ENCODE assay signal across 14 mouse cellular contexts in genomic region chrX:48405141-48405540, GRCm38 (mm10). TPM values are rescaled to one million over a fixed set of nuclear protein-coding genes. Genes with fewer than 3 reads are reported as not detected.
DNase-seq lines count a peak whose midpoint lies in the region; ATAC-seq lines count a peak whose summit lies in the region.
"Had no signal": no experiment of that assay in that cellular context is flagged by ENCODE, and none has a peak within 500 bp of the region (broad histone marks: within the 10 kb centered on the region; RNA-seq: fewer than 3 reads in every experiment).

No protein-coding gene starts in this region.

- H3K4me3 ChIP-seq in brown adipose tissue, adult 24 weeks (ENCODE audit: insufficient read depth, low read depth, low read length), result no peak overlapping the region
- H3K4me3 ChIP-seq in limb, embryonic 10.5 days, result no peak overlapping the region
- H3K4me3 ChIP-seq in forebrain, embryonic 14.5 days (ENCODE audit: low read depth, low read length), result no peak overlapping the region
- no peak overlapping the region for H3K4me3 ChIP-seq in forebrain, embryonic 13.5 days
- H3K4me3 ChIP-seq: erythroblast, embryonic 14.5 days; layer of hippocampus, adult 2 months; liver, embryonic 15.5 days; midbrain, embryonic 13.5 days; neural tube, embryonic 15.5 days had no signal

- intact Hi-C loops in left cerebral cortex, postnatal 4 days (cut with DNase I), result no loop called here

- H3K27me3 ChIP-seq in limb, embryonic 10.5 days (ENCODE audit: low read depth, poor library complexity, severe bottlenecking), result 0 out of 2 replicates have a peak, but pooled peaks cover 4% of the 10 kb centered on the region
- H3K27me3 ChIP-seq in forebrain, embryonic 14.5 days (replicated peaks; ENCODE audit: control insufficient read depth, insufficient read depth, low read length), result no peaks in the 10 kb centered on the region
- H3K27me3 ChIP-seq in forebrain, embryonic 13.5 days, result no peaks in the 10 kb centered on the region
- H3K27me3 ChIP-seq: liver, embryonic 15.5 days; midbrain, embryonic 13.5 days; neural tube, embryonic 15.5 days had no signal

- H3K4me2 ChIP-seq in forebrain, embryonic 14.5 days (ENCODE audit: low read length), result no peak overlapping the region
- no peak overlapping the region for H3K4me2 ChIP-seq in forebrain, embryonic 13.5 days
- H3K4me2 ChIP-seq: liver, embryonic 15.5 days; midbrain, embryonic 13.5 days; neural tube, embryonic 15.5 days had no signal

- WGBS in limb, embryonic 10.5 days, result 14% methylated on average over 3 of the region's 3 CpGs
- 59% methylated on average over 3 of the region's 3 CpGs for WGBS in forebrain, embryonic 14.5 days
- 56% methylated on average over 3 of the region's 3 CpGs for WGBS in forebrain, embryonic 13.5 days

- no peak overlapping the region for H3K9ac ChIP-seq in forebrain, embryonic 14.5 days (ENCODE audit: low read length)
- H3K9ac ChIP-seq in forebrain, embryonic 13.5 days, result no peak overlapping the region
- H3K9ac ChIP-seq: liver, embryonic 15.5 days; midbrain, embryonic 13.5 days; neural tube, embryonic 15.5 days had no signal

- H3K27ac ChIP-seq in brown adipose tissue, adult 24 weeks (replicated peaks; ENCODE audit: low read depth, low read length), result peak overlapping the region; percentile 8; the same call in 1 of the 2 replicates
- H3K27ac ChIP-seq in limb, embryonic 10.5 days, result peak overlapping the region; percentile 20; the same call in 1 of the 2 replicates
- H3K27ac ChIP-seq in forebrain, embryonic 14.5 days (ENCODE audit: low read depth, low read length), result no peak overlapping the region
- no peak overlapping the region for H3K27ac ChIP-seq in forebrain, embryonic 13.5 days
- H3K27ac ChIP-seq: layer of hippocampus, adult 2 months; liver, embryonic 15.5 days; midbrain, embryonic 13.5 days; neural tube, embryonic 15.5 days had no signal

- H3K36me3 ChIP-seq in limb, embryonic 10.5 days, result peaks cover 62% of the 10 kb centered on the region
- peaks cover 42% of the 10 kb centered on the region for H3K36me3 ChIP-seq in forebrain, embryonic 14.5 days (ENCODE audit: control insufficient read depth, insufficient read depth, low read length)
- H3K36me3 ChIP-seq in forebrain, embryonic 13.5 days (ENCODE audit: poor library complexity, severe bottlenecking), result peaks cover 54% of the 10 kb centered on the region

- ATAC-seq in cerebellum, adult (ENCODE audit: insufficient number of reproducible peaks, low FRiP score, low TSS enrichment), result no peak
- no peak for ATAC-seq in forebrain, embryonic 14.5 days
- ATAC-seq in forebrain, embryonic 13.5 days, result no peak
- ATAC-seq: activated CD4-positive, CD25-positive, alpha-beta regulatory T cell, adult 4 months; midbrain, embryonic 13.5 days had no signal

- H3K9me3 ChIP-seq in limb, embryonic 10.5 days (replicated peaks), result no peaks in the 10 kb centered on the region
- no peaks in the 10 kb centered on the region; the same call in 1 of the 2 replicates for H3K9me3 ChIP-seq in forebrain, embryonic 14.5 days (replicated peaks; ENCODE audit: control insufficient read depth, low read length)
- H3K9me3 ChIP-seq in forebrain, embryonic 13.5 days (replicated peaks), result no peaks in the 10 kb centered on the region
- H3K9me3 ChIP-seq: liver, embryonic 15.5 days; midbrain, embryonic 13.5 days; neural tube, embryonic 15.5 days had no signal

- no peaks in the 10 kb centered on the region; the same call in 1 of the 2 replicates for H3K4me1 ChIP-seq in brown adipose tissue, adult 24 weeks (ENCODE audit: control insufficient read depth, insufficient read depth, insufficient read length, low read length)
- peaks cover 7% of the 10 kb centered on the region; the same call in 1 of the 2 replicates for H3K4me1 ChIP-seq in limb, embryonic 10.5 days
- no peaks in the 10 kb centered on the region for H3K4me1 ChIP-seq in forebrain, embryonic 14.5 days (ENCODE audit: control insufficient read depth, insufficient read depth, low read length)
- no peaks in the 10 kb centered on the region for H3K4me1 ChIP-seq in forebrain, embryonic 13.5 days
- H3K4me1 ChIP-seq: neural tube, embryonic 15.5 days had no signal

- DNase-seq in 3T3-L1 (ENCODE audit: low read depth, low spot score), result peak; percentile 86
- DNase-seq in forelimb bud, embryonic 11.5 days (ENCODE audit: low read depth, low spot score), result peak; percentile 54
- peak; percentile 37 for DNase-seq in limb, embryonic 10.5 days (ENCODE audit: low spot score)
- no peak for DNase-seq in forebrain, embryonic 14.5 days (ENCODE audit: low spot score)
- no peak for DNase-seq in left cerebral cortex, postnatal 4 days

RNA-seq across cellular contexts. Expression of gene Elf4, which starts 57.8 kb away (rescaled TPM):
- 1.9 and 2.6 TPM in 2 replicates for polyA plus RNA-seq in brown adipose tissue, adult 24 weeks (2012; ENCODE audit: insufficient read depth, insufficient read length, missing spikeins)
- polyA plus RNA-seq in limb, embryonic 10.5 days (2016; fragmentation: Nextera tagmentation; extraction: Ambion mirVana), result 1.8 and 1.9 TPM in 2 replicates
- polyA plus RNA-seq in forebrain, embryonic 14.5 days (2014; fragmentation: Nextera tagmentation; extraction: Ambion mirVana), result 0.57 and 0.69 TPM in 2 replicates
- polyA plus RNA-seq in forebrain, embryonic 13.5 days (2015; fragmentation: Nextera tagmentation; extraction: Ambion mirVana), result 0.43 and 0.72 TPM in 2 replicates
- total RNA-seq in left cerebral cortex, postnatal 4 days (2021), result 1 to 10 TPM; 1.1 to 1.5 TPM

Comparison
In these comparisons a context has a peak if more than half of its experiments do, and no peak if none do; other contexts are left out.
1. DNase-seq: peak in 3T3-L1 (single experiment), forelimb bud, embryonic 11.5 days (single experiment) and limb, embryonic 10.5 days (single experiment); none in forebrain, embryonic 14.5 days (single experiment) and left cerebral cortex, postnatal 4 days (single experiment).
2. H3K27ac ChIP-seq: peak in brown adipose tissue, adult 24 weeks (single experiment) and limb, embryonic 10.5 days (single experiment); none in forebrain, embryonic 14.5 days (single experiment) and forebrain, embryonic 13.5 days (single experiment).